Mouse (Mus musculus) regulatory T cell (primary cell): ENCODE data around the gene H2afz.
"Not testable (repeated sequence)": the region's sequence is repeated elsewhere in the genome, so short reads cannot be mapped to it uniquely, and the experiment has no call there.

Experiments
- in situ Hi-C: fragments of 300-600 bp; cut with MboI, MseI; formaldehyde crosslinking; loops from one replicate; pipeline ENCODE4 v1.15.1; 2025; ENCODE audit warnings: high pct_unique_total_duplicates

H2afz gene

DNA sequence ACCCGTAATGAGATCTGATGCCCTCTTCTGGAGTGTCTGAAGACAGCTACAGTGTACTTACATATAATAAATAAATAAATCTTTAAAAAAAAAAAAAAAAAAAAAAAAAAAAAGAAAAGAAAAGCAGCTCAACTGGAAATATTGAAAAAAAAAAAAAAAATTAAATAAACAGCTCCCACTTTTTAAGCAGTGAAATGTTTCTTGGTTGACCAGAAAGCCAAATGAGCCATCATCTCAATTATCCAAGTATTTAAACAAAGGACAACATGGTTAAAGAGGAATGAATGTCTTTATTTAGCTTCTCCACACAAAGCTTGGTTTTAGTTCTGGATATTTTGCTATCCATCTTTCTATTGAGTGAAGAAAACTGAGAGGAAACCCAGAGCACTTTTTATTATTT lies 50.3 kb downstream of the H2afz start:
- in situ Hi-C loops, result not testable (repeated sequence)
